Mouse (Mus musculus): ENCODE results near the gene Cfap161.
A peak's percentile ranks its signal among the peaks of the same experiment; 100 is the strongest.

Cfap161 gene

GRCm38 (mm10) chr7:83802007-83802406 is 7.3 kb upstream of the Cfap161 start:
- no peak for DNase-seq

- DNase-seq = no peak
These were observed 6.8 kb upstream of the Cfap161 start for GRCm38 (mm10) chr7:83801483-83801875.

- DNase-seq = no peak
These were observed 6.1 kb upstream of the Cfap161 start for GRCm38 (mm10) chr7:83800561-83801482.

- no peak for DNase-seq
These were observed 5.4 kb upstream of the Cfap161 start for GRCm38 (mm10) chr7:83800071-83800470.

GRCm38 (mm10) chr7:83798004-83798403 is 3.3 kb upstream of the Cfap161 start:
- DNase-seq = no peak

GRCm38 (mm10) chr7:83796177-83796576 is 1.5 kb upstream of the Cfap161 start:
- no peak for DNase-seq

- no peak for DNase-seq
These were observed 535 bp downstream of the Cfap161 start for GRCm38 (mm10) chr7:83794006-83794683.

GRCm38 (mm10) chr7:83780881-83781280 is 13.8 kb downstream of the Cfap161 start:
- peak in 1 of 2 experiments; percentile 40 for DNase-seq

- no peak for DNase-seq
These were observed 14.7 kb downstream of the Cfap161 start for GRCm38 (mm10) chr7:83780026-83780425.

- DNase-seq = no peak
These were observed 15.7 kb downstream of the Cfap161 start for GRCm38 (mm10) chr7:83779028-83779427.

GRCm38 (mm10) chr7:83778516-83778915 is 16.2 kb downstream of the Cfap161 start:
- no peak for DNase-seq

- DNase-seq = peak; percentile 68 to 76
These were observed 20.0 kb downstream of the Cfap161 start for GRCm38 (mm10) chr7:83774721-83775120.

- DNase-seq = peak in 1 of 2 experiments; percentile 69
These were observed 31.0 kb downstream of the Cfap161 start for GRCm38 (mm10) chr7:83763674-83764073.

GRCm38 (mm10) chr7:83762336-83762735 is 32.3 kb downstream of the Cfap161 start:
- peak; percentile 61 to 73 for DNase-seq

- peak; percentile 87 to 93 for DNase-seq
These were observed 43.6 kb downstream of the Cfap161 start for GRCm38 (mm10) chr7:83751055-83751454.

- DNase-seq = no peak
These were observed 46.3 kb downstream of the Cfap161 start for GRCm38 (mm10) chr7:83748405-83748804.

- peak; percentile 11 to 18 for DNase-seq
These were observed 48.5 kb downstream of the Cfap161 start for GRCm38 (mm10) chr7:83746107-83746687.

- peak; percentile 20 to 38 for DNase-seq
These were observed 49.1 kb downstream of the Cfap161 start, which contains the start of gene Il16 for GRCm38 (mm10) chr7:83745413-83746106. Il16 (minus strand) TSS chr7:83745726.

GRCm38 (mm10) chr7:83745065-83745412 is 49.6 kb downstream of the Cfap161 start:
- DNase-seq = peak; percentile 25 to 36

- no peak for DNase-seq
These were observed 50.4 kb downstream of the Cfap161 start for GRCm38 (mm10) chr7:83744250-83744649.

- DNase-seq = no peak
These were observed 52.0 kb downstream of the Cfap161 start for GRCm38 (mm10) chr7:83742690-83743089.

- DNase-seq = peak in 1 of 2 experiments; percentile 4
These were observed 52.7 kb downstream of the Cfap161 start for GRCm38 (mm10) chr7:83742026-83742425.
